Comparison of ENCODE assay signal across 21 mouse cellular contexts in the genomic region with DNA sequence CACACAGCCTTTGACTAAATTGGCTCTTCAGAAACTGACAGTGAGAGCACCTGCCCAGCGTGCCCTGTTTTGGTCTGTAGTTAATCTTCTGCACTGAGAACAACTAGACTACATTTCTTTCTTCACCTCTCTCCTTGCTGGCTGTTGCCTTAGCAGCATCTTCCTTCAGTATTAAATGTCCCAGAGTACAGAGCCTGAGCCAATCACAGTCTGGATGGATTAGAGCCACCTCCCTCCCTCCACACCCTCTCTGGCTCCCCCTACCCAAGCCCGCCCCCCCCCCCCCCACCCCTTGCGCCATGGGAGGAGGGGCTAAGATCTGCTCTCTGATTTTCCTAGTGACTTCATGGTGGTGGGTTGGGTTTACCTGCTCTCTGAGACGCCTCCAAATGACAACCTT. TPM values are rescaled to one million over a fixed set of nuclear protein-coding genes. Genes with fewer than 3 reads are reported as not detected.
DNase-seq lines count a peak whose midpoint lies in the region; ATAC-seq lines count a peak whose summit lies in the region.
"Had no signal": no experiment of that assay in that cellular context is flagged by ENCODE, and none has a peak within 500 bp of the region (broad histone marks: within the 10 kb centered on the region; RNA-seq: fewer than 3 reads in every experiment).

A gene (minus strand): TSS at position 146 of the 400 bp plus-strand sequence.

- 0 out of 2 replicates have a peak, but pooled peaks have one; percentile 31 for ATAC-seq in limb, embryonic 11.5 days (ENCODE audit: insufficient number of reproducible peaks, low FRiP score, low TSS enrichment, low read depth)
- ATAC-seq in midbrain, embryonic 15.5 days (replicated peaks), result peak; percentile 72
- ATAC-seq: CD4-positive, CD25-positive, alpha-beta regulatory T cell, adult 4 months; intestine, embryonic 16.5 days had no signal

- H3K9ac ChIP-seq in limb, embryonic 11.5 days (ENCODE audit: low read length), result no peak within 1 kb of the TSS
- H3K9ac ChIP-seq in midbrain, embryonic 15.5 days, result no peak within 1 kb of the TSS
- H3K9ac ChIP-seq: neural tube, embryonic 12.5 days had no signal

- WGBS in limb, embryonic 11.5 days, result 34% methylated on average over 4 of the region's 4 CpGs
- 29% methylated on average over 4 of the region's 4 CpGs for WGBS in limb, embryonic 10.5 days
- 15% methylated on average over 4 of the region's 4 CpGs for WGBS in midbrain, embryonic 15.5 days

- H3K4me3 ChIP-seq in limb, embryonic 11.5 days (ENCODE audit: low read depth, low read length), result no peak within 1 kb of the TSS
- H3K4me3 ChIP-seq in limb, embryonic 10.5 days, result no peak within 1 kb of the TSS
- no peak within 1 kb of the TSS for H3K4me3 ChIP-seq in midbrain, embryonic 15.5 days
- H3K4me3 ChIP-seq: neural tube, embryonic 12.5 days had no signal

- intact Hi-C loops in left cerebral cortex, postnatal 25 days (cut with DNase I), result no loop called here

- peak; percentile 1 to 4 for DNase-seq in cerebellum, postnatal 10 days
- DNase-seq in cerebellum, adult 9-10 months, result no peak
- no peak for DNase-seq in limb, embryonic 11.5 days (ENCODE audit: low spot score)
- DNase-seq in limb, embryonic 10.5 days (ENCODE audit: low spot score), result no peak
- no peak for DNase-seq in layer of hippocampus, adult 11-12 months (ENCODE audit: low spot score)
- DNase-seq in embryo, embryonic 10 days (ENCODE audit: low spot score), result no peak
- no peak for DNase-seq in left cerebral cortex, postnatal 25 days (ENCODE audit: low spot score in 2 of 2)
- DNase-seq: cerebellum, adult 9-11 months; heart, adult 11 months; kidney, postnatal 14 days; lung, adult 18-20 months; lung, postnatal 36 days had no signal

- no peaks in the 10 kb centered on the region for H3K27me3 ChIP-seq in limb, embryonic 11.5 days (ENCODE audit: control insufficient read depth, insufficient read depth, low read length)
- H3K27me3 ChIP-seq in limb, embryonic 10.5 days (ENCODE audit: low read depth, poor library complexity, severe bottlenecking), result no peaks in the 10 kb centered on the region
- no peaks in the 10 kb centered on the region for H3K27me3 ChIP-seq in midbrain, embryonic 15.5 days (replicated peaks)
- H3K27me3 ChIP-seq: neural tube, embryonic 12.5 days had no signal

- H3K36me3 ChIP-seq in limb, embryonic 11.5 days (ENCODE audit: control insufficient read depth, insufficient read depth, low read length), result no peaks in the 10 kb centered on the region
- H3K36me3 ChIP-seq in limb, embryonic 10.5 days, result no peaks in the 10 kb centered on the region
- H3K36me3 ChIP-seq in midbrain, embryonic 15.5 days (replicated peaks), result no peaks in the 10 kb centered on the region
- H3K36me3 ChIP-seq: G1E; neural tube, embryonic 12.5 days had no signal

- no peak within 1 kb of the TSS for H3K4me2 ChIP-seq in limb, embryonic 11.5 days (ENCODE audit: low read depth, severe bottlenecking)
- no peak within 1 kb of the TSS for H3K4me2 ChIP-seq in midbrain, embryonic 15.5 days
- H3K4me2 ChIP-seq: neural tube, embryonic 12.5 days had no signal

- no peaks in the 10 kb centered on the region for H3K4me1 ChIP-seq in limb, embryonic 11.5 days (ENCODE audit: control insufficient read depth, insufficient read depth, low read length)
- no peaks in the 10 kb centered on the region for H3K4me1 ChIP-seq in limb, embryonic 10.5 days
- H3K4me1 ChIP-seq in midbrain, embryonic 15.5 days, result no peaks in the 10 kb centered on the region
- H3K4me1 ChIP-seq: neural tube, embryonic 12.5 days had no signal

- H3K27ac ChIP-seq in limb, embryonic 11.5 days (replicated peaks; ENCODE audit: low read depth, low read length), result no peak within 1 kb of the TSS
- H3K27ac ChIP-seq in limb, embryonic 10.5 days, result no peak within 1 kb of the TSS
- no peak within 1 kb of the TSS for H3K27ac ChIP-seq in midbrain, embryonic 15.5 days
- H3K27ac ChIP-seq: neural tube, embryonic 12.5 days had no signal

- no peaks in the 10 kb centered on the region for H3K9me3 ChIP-seq in limb, embryonic 11.5 days (ENCODE audit: control insufficient read depth, low read length)
- no peaks in the 10 kb centered on the region for H3K9me3 ChIP-seq in limb, embryonic 10.5 days (replicated peaks)
- no peaks in the 10 kb centered on the region for H3K9me3 ChIP-seq in midbrain, embryonic 15.5 days
- H3K9me3 ChIP-seq: G1E; neural tube, embryonic 12.5 days had no signal

RNA-seq across cellular contexts. Expression of the gene that starts here (rescaled TPM):
- polyA plus RNA-seq in limb, embryonic 11.5 days (2014; fragmentation: Nextera tagmentation; extraction: Ambion mirVana), result not detected in 2 replicates
- not detected in 2 replicates for polyA plus RNA-seq in limb, embryonic 10.5 days (2016; fragmentation: Nextera tagmentation; extraction: Ambion mirVana)
- 0.19 and 0.32 TPM in 2 replicates for polyA plus RNA-seq in midbrain, embryonic 15.5 days (2015; fragmentation: Nextera tagmentation; extraction: Ambion mirVana)
- total RNA-seq in left cerebral cortex, postnatal 25 days (2021), result under 1 TPM in 1 of 2 experiments, not detected in 1; 0.30 TPM
- total RNA-seq: gastrocnemius, adult 8-10 months; hematopoietic stem cell, adult 5-6 weeks; liver, adult 2 months had no signal
- polyA plus RNA-seq: CD4-positive, CD25-positive, alpha-beta regulatory T cell, adult 4 months; G1E; heart, embryonic 14.5 days; liver, adult 2 months; neural tube, embryonic 12.5 days had no signal

Comparison
In these comparisons a context has a peak if more than half of its experiments do, and no peak if none do; other contexts are left out.
1. DNase-seq: peak in cerebellum, postnatal 10 days (2 of 2); none in cerebellum, adult 9-10 months (single experiment), limb, embryonic 11.5 days (single experiment), limb, embryonic 10.5 days (single experiment), layer of hippocampus, adult 11-12 months (single experiment), embryo, embryonic 10 days (single experiment) and left cerebral cortex, postnatal 25 days (0 of 2).
2. Peak in ATAC-seq in limb, embryonic 11.5 days; RNA of the gene not detected or under 1 TPM.
3. Peak in ATAC-seq in midbrain, embryonic 15.5 days; RNA of the gene not detected or under 1 TPM.